Mouse (Mus musculus) MEL (cell line): Measurements from ENCODE around the gene Ccnk. TPM values are rescaled to one million over a fixed set of nuclear protein-coding genes. Genes with fewer than 3 reads are reported as not detected.

Source experiments
- DNase-seq: peaks from one replicate; pipeline ENCODE4 v3.0.0; 2011; ENCODE audit warnings: low read depth, low spot score
- H3K27ac ChIP-seq: 2 replicates; pipeline ENCODE4 v1.5.1; 2012; ENCODE audit warnings: low read depth, mild to moderate bottlenecking, control low read depth, low read length, moderate library complexity; ENCODE audit not compliant: control insufficient read depth
- H3K27me3 ChIP-seq, 2 experiments: fragments of 150-350 bp in 1 of 2; sonication (generic) in 1 of 2; 2 replicates each; pipeline ENCODE4 v1.6.1; 2012; ENCODE audit warnings: low read length in 2 of 2, mild to moderate bottlenecking in 2 of 2, improper control_type of control experiment in 1 of 2, moderate library complexity in 1 of 2; ENCODE audit not compliant: insufficient read depth in 2 of 2, control insufficient read depth in 1 of 2
- H3K36me3 ChIP-seq, 2 experiments: 2 replicates each; pipeline ENCODE4 v1.6.1; 2012 to 2014; ENCODE audit warnings: low read length in 2 of 2, improper control_type of control experiment in 1 of 2, inconsistent platforms in 1 of 2, mild to moderate bottlenecking in 1 of 2; ENCODE audit not compliant: insufficient read depth in 2 of 2, control insufficient read depth in 1 of 2
- H3K4me1 ChIP-seq, 2 experiments: fragments of 150-350 bp in 1 of 2; sonication (generic) in 1 of 2; 2 replicates each; pipeline ENCODE4 v1.6.1; 2012; ENCODE audit warnings: low read length in 2 of 2, improper control_type of control experiment in 1 of 2, mild to moderate bottlenecking in 1 of 2; ENCODE audit not compliant: insufficient read depth in 2 of 2, control insufficient read depth in 1 of 2
- H3K4me3 ChIP-seq, 2 experiments: fragments of 150-350 bp in 1 of 2; sonication (generic) in 1 of 2; 2 replicates each; pipeline ENCODE4 v1.5.1; 2012; ENCODE audit warnings: low read depth in 2 of 2, low read length in 2 of 2, mild to moderate bottlenecking in 2 of 2, moderate library complexity in 2 of 2, control low read depth in 1 of 2, improper control_type of control experiment in 1 of 2; ENCODE audit not compliant: control insufficient read depth in 1 of 2, insufficient read depth in 1 of 2
- H3K79me2 ChIP-seq: 2 replicates; pipeline ENCODE4 v1.6.1; 2012; ENCODE audit warnings: mild to moderate bottlenecking, low read length, moderate library complexity; ENCODE audit not compliant: control insufficient read depth, poor library complexity, insufficient read depth
- H3K9ac ChIP-seq: 2 replicates; pipeline ENCODE4 v1.6.1; 2012; ENCODE audit warnings: low read depth, mild to moderate bottlenecking, control low read depth, low read length, moderate library complexity; ENCODE audit not compliant: control insufficient read depth, poor library complexity, severe bottlenecking
- H3K9me3 ChIP-seq: fragments of 150-350 bp; sonication (generic); replicated peaks from 2 replicates; pipeline ENCODE4 v1.6.1; 2012; ENCODE audit warnings: mild to moderate bottlenecking, low read length, improper control_type of control experiment, moderate library complexity; ENCODE audit not compliant: insufficient read depth
- BHLHE40 ChIP-seq: IDR thresholded peaks from 2 replicates; pipeline ENCODE4 v1.6.1; 2012; ENCODE audit warnings: low read depth, mild to moderate bottlenecking, inconsistent platforms, low read length, improper control_type of control experiment, borderline replicate concordance
- CHD1 ChIP-seq: IDR thresholded peaks from 2 replicates; pipeline ENCODE4 v1.6.1; 2012; ENCODE audit warnings: low read depth, mild to moderate bottlenecking, inconsistent platforms, low read length, improper control_type of control experiment
- CTCF ChIP-seq, 3 experiments: IDR thresholded peaks in 2 of 3; conservative IDR thresholded peaks in 1 of 3; 2 replicates each; pipeline ENCODE4 v1.5.1; 2011 to 2012; ENCODE audit warnings: low read length in 3 of 3, low read depth in 2 of 3, mild to moderate bottlenecking in 2 of 3, improper control_type of control experiment in 1 of 3, inconsistent platforms in 1 of 3, mixed read lengths in 1 of 3, moderate library complexity in 1 of 3; ENCODE audit not compliant: control insufficient read depth in 1 of 3, insufficient read depth in 1 of 3, poor library complexity in 1 of 3, severe bottlenecking in 1 of 3
- E2F4 ChIP-seq: IDR thresholded peaks from 2 replicates; pipeline ENCODE4 v1.6.1; 2011; ENCODE audit warnings: low read depth, low read length, improper control_type of control experiment, borderline replicate concordance
- ETS1 ChIP-seq: IDR thresholded peaks from 2 replicates; pipeline ENCODE4 v1.6.1; 2012; ENCODE audit warnings: low read depth, mild to moderate bottlenecking, inconsistent platforms, low read length, improper control_type of control experiment, moderate library complexity
- GABPA ChIP-seq: IDR thresholded peaks from 2 replicates; pipeline ENCODE4 v1.6.1; 2012; ENCODE audit warnings: low read depth, mild to moderate bottlenecking, inconsistent platforms, low read length, improper control_type of control experiment, moderate library complexity
- GATA1 ChIP-seq: IDR thresholded peaks from 2 replicates; pipeline ENCODE4 v1.6.1; 2011; ENCODE audit warnings: low read depth, low read length, improper control_type of control experiment
- HCFC1 ChIP-seq: IDR thresholded peaks from 2 replicates; pipeline ENCODE4 v1.6.1; 2012; ENCODE audit warnings: low read depth, mild to moderate bottlenecking, inconsistent platforms, low read length, improper control_type of control experiment, moderate library complexity
- KAT2A ChIP-seq: conservative IDR thresholded peaks from 2 replicates; pipeline ENCODE4 v1.6.1; 2012; ENCODE audit warnings: low read depth, low read length, improper control_type of control experiment, inconsistent platforms
- MXI1 ChIP-seq: IDR thresholded peaks from 2 replicates; pipeline ENCODE4 v1.6.1; 2011; ENCODE audit warnings: mild to moderate bottlenecking, low read depth, low read length, improper control_type of control experiment
- MYC ChIP-seq: IDR thresholded peaks from 2 replicates; pipeline ENCODE4 v1.6.1; 2011; ENCODE audit warnings: low read depth, mild to moderate bottlenecking, low read length, improper control_type of control experiment, moderate library complexity
- POLR2A ChIP-seq, 2 experiments: IDR thresholded peaks; 2 replicates each; pipeline ENCODE4 v1.6.1; 2011 to 2012; ENCODE audit warnings: low read length in 2 of 2, mild to moderate bottlenecking in 2 of 2, control low read depth in 1 of 2, improper control_type of control experiment in 1 of 2, low read depth in 1 of 2, moderate library complexity in 1 of 2; ENCODE audit not compliant: control insufficient read depth in 1 of 2, insufficient read depth in 1 of 2, poor library complexity in 1 of 2
- SIN3A ChIP-seq: IDR thresholded peaks from 2 replicates; pipeline ENCODE4 v1.6.1; 2012; ENCODE audit warnings: low read length, improper control_type of control experiment, inconsistent platforms
- SMC3 ChIP-seq: IDR thresholded peaks from 2 replicates; pipeline ENCODE4 v1.6.1; 2011; ENCODE audit warnings: low read depth, low read length, improper control_type of control experiment
- TAL1 ChIP-seq: IDR thresholded peaks from 2 replicates; pipeline ENCODE4 v1.6.1; 2012; ENCODE audit warnings: mild to moderate bottlenecking, inconsistent platforms, low read length, moderate library complexity, mixed read lengths
- TBP ChIP-seq: IDR thresholded peaks from 2 replicates; pipeline ENCODE4 v1.8.0; 2011; ENCODE audit warnings: low read depth, low read length, improper control_type of control experiment
- TCF12 ChIP-seq: IDR thresholded peaks from 2 replicates; pipeline ENCODE4 v1.6.1; 2014; ENCODE audit warnings: low read depth, mild to moderate bottlenecking, inconsistent platforms, low read length, improper control_type of control experiment, moderate library complexity
- UBTF ChIP-seq: IDR thresholded peaks from 2 replicates; pipeline ENCODE4 v1.6.1; 2012; ENCODE audit warnings: low read depth, mild to moderate bottlenecking, inconsistent platforms, low read length, improper control_type of control experiment, moderate library complexity, borderline replicate concordance; ENCODE audit not compliant: insufficient read depth
- USF1 ChIP-seq: IDR thresholded peaks from 2 replicates; pipeline ENCODE4 v1.6.1; 2014; ENCODE audit warnings: low read depth, mild to moderate bottlenecking, inconsistent platforms, low read length, improper control_type of control experiment, moderate library complexity
- USF2 ChIP-seq, 2 experiments: IDR thresholded peaks; 2 replicates each; pipeline ENCODE4 v1.6.1; 2011 to 2012; ENCODE audit warnings: improper control_type of control experiment in 2 of 2, low read length in 2 of 2, borderline replicate concordance in 1 of 2, inconsistent platforms in 1 of 2, low read depth in 1 of 2, mild to moderate bottlenecking in 1 of 2; ENCODE audit not compliant: insufficient read depth in 1 of 2
- ZKSCAN1 ChIP-seq: IDR thresholded peaks from 2 replicates; pipeline ENCODE4 v1.6.1; 2012; ENCODE audit warnings: low read depth, mild to moderate bottlenecking, inconsistent platforms, low read length, improper control_type of control experiment, moderate library complexity
- ZNF384 ChIP-seq: IDR thresholded peaks from 2 replicates; pipeline ENCODE4 v1.6.1; 2012; ENCODE audit warnings: low read depth, mild to moderate bottlenecking, inconsistent platforms, low read length, improper control_type of control experiment
- polyA plus RNA-seq, 2 experiments: library from polyadenylated mRNA; stranded (reverse) in 1 of 2; unstranded in 1 of 2; fragments of >175 nt in 1 of 2; fragments of >200 nt in 1 of 2; gene quantifications; 2 replicates each; pipeline versions ENCODE4 v1.2.1 to v1.2.4; 2012; ENCODE audit warnings: low replicate concordance in 2 of 2, low read depth in 1 of 2; ENCODE audit not compliant: insufficient read length in 2 of 2, insufficient read depth in 1 of 2, missing spikeins in 1 of 2
- total RNA-seq: library from RNA; depleted of rRNA; stranded (reverse); fragments of 300-350 nt; gene quantifications from 2 replicates; pipeline ENCODE4 v1.2.3, GENCODE M21; 2012

Ccnk gene
- total and polyA plus RNA-seq, 3 experiments: 7.6 to 69.6 (median 62.8) TPM

- Histone ChIP-seq H3K9ac (no peak overlapping the region), H3K27ac (no peak overlapping the region), H3K27me3 (no peaks in the 10 kb centered on the region), H3K79me2 (no peaks in the 10 kb centered on the region), H3K4me3 (no peak overlapping the region), H3K36me3 (peaks cover 0 to 5% of the 10 kb centered on the region in 2 experiments; a peak in 1 of 4 replicates), H3K9me3 (no peaks in the 10 kb centered on the region), H3K4me1 (no peaks in the 10 kb centered on the region)
- no peak for DNase-seq
- TF ChIP-seq MYC: no peak
- no peak for TF ChIP-seq TBP
- TF ChIP-seq USF1: no peak
- no peak for TF ChIP-seq GABPA
- no peak for TF ChIP-seq BHLHE40
- no peak for TF ChIP-seq TAL1
- no peak for TF ChIP-seq TCF12
- TF ChIP-seq ZKSCAN1: no peak
- no peak for TF ChIP-seq KAT2A
- no peak for TF ChIP-seq USF2 (IDR thresholded peaks at IDR 0.05; ENCODE audit: borderline replicate concordance in 1 of 2, insufficient read depth in 1 of 2, low read depth in 1 of 2, low read length in 2 of 2)
- no peak for TF ChIP-seq CHD1
- no peak for TF ChIP-seq GATA1
- no peak for TF ChIP-seq SMC3
- TF ChIP-seq SIN3A: no peak
- TF ChIP-seq ETS1: no peak
- TF ChIP-seq UBTF: no peak
- no peak for TF ChIP-seq HCFC1
- no peak for TF ChIP-seq E2F4
- TF ChIP-seq MXI1: no peak
- no peak for TF ChIP-seq POLR2A (IDR thresholded peaks at IDR 0.05; ENCODE audit: control insufficient read depth in 1 of 2, insufficient read depth in 1 of 2, low read depth in 1 of 2, low read length in 2 of 2, poor library complexity in 1 of 2)
Observed at GRCm38 (mm10) chr12:108200094-108200493, 20.7 kb downstream of the Ccnk start.

GRCm38 (mm10) chr12:108203895-108204294 lies 24.5 kb downstream of the Ccnk start:
- no peaks in the 10 kb centered on the region; a peak in 1 of 4 replicates for H3K36me3 ChIP-seq

More at GRCm38 (mm10) chr12:108203895-108204294, 24.5 kb downstream of the Ccnk start:
- Histone ChIP-seq H3K9me3 (no peaks in the 10 kb centered on the region), H3K9ac (no peak overlapping the region), H3K27ac (no peak overlapping the region), H3K79me2 (no peaks in the 10 kb centered on the region), H3K4me3 (no peak overlapping the region), H3K27me3 (no peaks in the 10 kb centered on the region), H3K4me1 (no peaks in the 10 kb centered on the region)
- TF ChIP-seq CTCF (IDR thresholded peaks at IDR 0.05 in 2 of 3, conservative IDR thresholded peaks at IDR 0.05 in 1 of 3; ENCODE audit: control insufficient read depth in 1 of 3, insufficient read depth in 1 of 3, low read depth in 2 of 3, low read length in 3 of 3, poor library complexity in 1 of 3, severe bottlenecking in 1 of 3): no peak
- TF ChIP-seq MYC: no peak
- peak; percentile 81 for TF ChIP-seq ZNF384
- no peak for DNase-seq
